Mouse (Mus musculus): ENCODE results near the gene Baiap2l1.

DNA sequence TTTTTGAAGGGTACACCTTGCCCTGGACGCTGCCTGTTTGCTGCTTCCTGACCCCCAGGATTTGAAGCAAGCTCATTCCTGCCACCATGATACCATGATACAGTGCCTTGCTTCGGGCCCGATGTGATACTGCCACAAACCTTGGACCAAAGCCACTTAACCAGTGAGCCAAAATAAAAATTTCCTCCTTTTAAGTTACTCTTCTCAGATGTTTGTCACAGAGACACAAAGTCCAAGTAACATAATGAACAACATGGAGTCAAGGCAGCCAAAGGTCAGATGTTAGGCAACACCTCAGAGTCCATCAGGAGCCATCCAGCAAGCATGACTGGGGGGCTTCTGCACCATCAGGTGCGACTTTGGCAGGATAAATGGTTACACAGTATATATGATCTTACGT lies 125.4 kb downstream of the Baiap2l1 start:
- TF ChIP-seq CTCF (conservative IDR thresholded peaks at IDR 0.05; ENCODE audit: insufficient read depth, insufficient read length, low read depth, low read length) = no peak
- TF ChIP-seq POLR2A (IDR thresholded peaks at IDR 0.05; ENCODE audit: low read depth, low read length) = no peak

Data from kidney, adult 2 months (tissue).